Mouse (Mus musculus): Measurements from ENCODE around the gene Otop2.

The Otop2 gene

GRCm38 (mm10) chr11:115275509-115275908 lies 31.5 kb upstream of the Otop2 start:
- in situ Hi-C loops (cut with MboI, MseI) = no loop called here

- in situ Hi-C loops (cut with MboI, MseI) = no loop called here
Observed at GRCm38 (mm10) chr11:115275954-115276353, 31.0 kb upstream of the Otop2 start.

- in situ Hi-C loops (cut with MboI, MseI) = no loop called here
Observed at GRCm38 (mm10) chr11:115276780-115277603, 30.0 kb upstream of the Otop2 start, which contains the start of gene Fdxr. Gene Fdxr (minus strand): TSS chr11:115277050.

- in situ Hi-C loops (cut with MboI, MseI) = no loop called here
Observed at GRCm38 (mm10) chr11:115277604-115277975, 29.4 kb upstream of the Otop2 start.

- in situ Hi-C loops (cut with MboI, MseI) = no loop called here
Observed at GRCm38 (mm10) chr11:115278176-115278575, 28.8 kb upstream of the Otop2 start.

- in situ Hi-C loops (cut with MboI, MseI) = no loop called here
Observed at GRCm38 (mm10) chr11:115279726-115280125, 27.2 kb upstream of the Otop2 start.

- in situ Hi-C loops (cut with MboI, MseI) = no loop called here
Observed at GRCm38 (mm10) chr11:115282295-115282694, 24.7 kb upstream of the Otop2 start.

GRCm38 (mm10) chr11:115282723-115283485 lies 24.1 kb upstream of the Otop2 start:
- in situ Hi-C loops (cut with MboI, MseI) = no loop called here

- in situ Hi-C loops (cut with MboI, MseI) = no loop called here
Observed at GRCm38 (mm10) chr11:115283486-115283765, 23.5 kb upstream of the Otop2 start.

GRCm38 (mm10) chr11:115283891-115284620 lies 22.9 kb upstream of the Otop2 start:
- in situ Hi-C loops (cut with MboI, MseI) = no loop called here

GRCm38 (mm10) chr11:115285282-115285681 lies 21.7 kb upstream of the Otop2 start:
- in situ Hi-C loops (cut with MboI, MseI) = no loop called here

- in situ Hi-C loops (cut with MboI, MseI) = no loop called here
Observed at GRCm38 (mm10) chr11:115286201-115286993, 20.6 kb upstream of the Otop2 start.

- in situ Hi-C loops (cut with MboI, MseI) = no loop called here
Observed at GRCm38 (mm10) chr11:115287386-115287785, 19.6 kb upstream of the Otop2 start.

GRCm38 (mm10) chr11:115288305-115288704 lies 18.7 kb upstream of the Otop2 start:
- in situ Hi-C loops (cut with MboI, MseI) = no loop called here

GRCm38 (mm10) chr11:115289885-115290284 lies 17.1 kb upstream of the Otop2 start:
- in situ Hi-C loops (cut with MboI, MseI) = no loop called here

GRCm38 (mm10) chr11:115290314-115290713 lies 16.6 kb upstream of the Otop2 start:
- in situ Hi-C loops (cut with MboI, MseI) = no loop called here

GRCm38 (mm10) chr11:115290919-115291318 lies 16.0 kb upstream of the Otop2 start:
- in situ Hi-C loops (cut with MboI, MseI) = no loop called here

- in situ Hi-C loops (cut with MboI, MseI) = no loop called here
Observed at GRCm38 (mm10) chr11:115291503-115291902, 15.5 kb upstream of the Otop2 start.

GRCm38 (mm10) chr11:115292631-115293375 lies 14.2 kb upstream of the Otop2 start:
- in situ Hi-C loops (cut with MboI, MseI) = no loop called here

- in situ Hi-C loops (cut with MboI, MseI) = no loop called here
Observed at GRCm38 (mm10) chr11:115295939-115296338, 11.0 kb upstream of the Otop2 start.
